Mouse (Mus musculus) heart, postnatal 10 days (tissue): ENCODE data around the gene Ssmem1. TPM values are rescaled to one million over a fixed set of nuclear protein-coding genes. Genes with fewer than 3 reads are reported as not detected.

Experiments
- DNase-seq, 2 experiments: peaks; one replicate each; pipeline ENCODE4 v3.0.0; 2021
- intact Hi-C: fragments of 180-260 bp; cut with DNase I; formaldehyde crosslinking; loops from one replicate; pipeline ENCODE4 v1.15.1; 2025
- total RNA-seq, 2 experiments: library from RNA; stranded (reverse); gene quantifications; 2 replicates each; pipeline ENCODE4 v1.2.3; 2021

The Ssmem1 gene
- total RNA-seq: not detected

DNA sequence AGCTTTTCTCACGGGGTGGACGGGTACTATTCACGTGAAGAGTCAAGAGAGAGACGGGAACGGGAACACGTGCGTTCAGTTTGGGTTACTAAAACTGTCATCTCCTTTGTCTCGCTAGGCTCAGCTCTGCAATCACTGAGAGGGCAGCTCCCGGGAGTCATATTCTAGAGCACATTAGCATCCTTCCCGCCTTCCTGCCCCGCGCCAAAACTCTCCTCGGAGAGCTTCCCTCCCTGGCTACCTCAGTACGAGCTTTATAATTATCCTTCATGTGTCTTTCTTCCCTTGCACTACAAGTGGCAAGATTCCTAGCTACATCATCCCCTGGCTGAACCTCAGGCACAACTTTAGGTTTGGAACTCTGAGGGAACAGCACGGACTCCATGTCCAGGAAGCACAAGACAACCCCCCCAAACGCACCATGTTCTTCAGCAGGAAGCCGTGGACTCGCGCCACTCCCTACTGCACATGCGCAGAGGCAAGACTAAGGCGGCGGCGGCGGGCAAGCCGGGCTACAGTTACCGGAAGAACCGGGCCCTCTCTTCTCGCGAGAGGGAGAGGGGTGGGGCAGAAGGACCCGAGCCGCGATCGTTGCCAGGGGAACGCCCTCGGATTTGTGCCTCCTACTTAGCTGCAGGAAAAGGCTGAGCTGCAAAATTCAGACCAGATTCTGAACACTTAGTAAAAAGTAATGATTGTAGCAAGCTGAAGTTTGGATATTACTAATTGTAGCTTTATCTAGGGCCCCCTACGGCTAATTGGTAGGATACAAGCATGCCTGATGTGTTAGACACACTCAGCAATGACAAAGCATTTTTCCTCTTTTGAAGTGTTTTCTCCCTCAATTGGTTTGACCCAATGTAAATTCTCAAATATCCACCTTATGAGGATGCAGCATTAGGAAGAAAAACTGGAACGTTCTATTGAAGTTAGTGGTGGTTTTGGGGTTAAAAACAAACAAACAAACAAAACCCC is at the start of gene Ssmem1, which contains the start of gene Tmem209:
Gene Ssmem1 (plus strand): TSS at position 585 of the 975 bp plus-strand sequence.
Gene Tmem209 (minus strand): TSS at position 519 of the 975 bp plus-strand sequence.
- intact Hi-C loops: loop anchor here (5.0 kb wide), 1 partner anchor 388 kb away; the partner anchor contains the start of gene Copg2
- DNase-seq: peak; percentile 100

GRCm38 (mm10) chr6:30460750-30461446 is 48.8 kb upstream of the Ssmem1 start:
- peak; percentile 57 to 62 for DNase-seq
- intact Hi-C loops: loop anchor here (5.0 kb wide), 1 partner anchor 211 kb away; no protein-coding TSS in a partner anchor

DNA sequence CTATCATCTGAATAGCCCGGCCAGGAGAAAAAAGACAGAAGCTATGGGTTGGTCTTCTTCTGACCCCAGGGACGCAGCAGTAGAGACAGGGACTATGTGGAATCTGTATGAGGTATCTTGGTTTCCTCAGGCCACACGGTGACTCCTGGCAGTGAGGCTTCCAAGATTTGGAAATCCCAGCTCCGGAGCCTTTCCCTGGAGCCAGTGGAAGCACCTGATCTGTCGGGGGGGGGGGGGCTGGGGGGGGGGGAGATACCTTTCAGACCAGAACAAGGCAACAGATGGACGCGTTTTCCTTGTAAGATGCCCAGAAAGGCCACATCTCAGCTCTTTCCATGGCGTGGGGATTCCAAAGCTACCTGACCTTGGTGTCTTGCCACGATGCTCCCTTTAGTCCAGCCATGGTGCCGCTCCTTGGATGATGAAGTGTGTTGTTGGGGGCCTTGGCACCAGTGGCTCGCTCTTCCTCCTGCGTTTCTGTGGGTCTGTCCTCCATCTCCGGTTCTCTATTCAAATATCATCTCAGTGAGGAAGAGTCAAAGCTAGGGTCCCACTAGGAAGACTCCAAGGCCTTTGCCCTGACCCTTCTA is 47.8 kb upstream of the Ssmem1 start:
- DNase-seq: no peak
- intact Hi-C loops: loop anchor here (5.0 kb wide), 1 partner anchor 210 kb away; no protein-coding TSS in a partner anchor

GRCm38 (mm10) chr6:30462822-30463221 is 46.8 kb upstream of the Ssmem1 start:
- no peak for DNase-seq
- intact Hi-C loops: loop anchor here (5.0 kb wide), 1 partner anchor 209 kb away; no protein-coding TSS in a partner anchor

DNA sequence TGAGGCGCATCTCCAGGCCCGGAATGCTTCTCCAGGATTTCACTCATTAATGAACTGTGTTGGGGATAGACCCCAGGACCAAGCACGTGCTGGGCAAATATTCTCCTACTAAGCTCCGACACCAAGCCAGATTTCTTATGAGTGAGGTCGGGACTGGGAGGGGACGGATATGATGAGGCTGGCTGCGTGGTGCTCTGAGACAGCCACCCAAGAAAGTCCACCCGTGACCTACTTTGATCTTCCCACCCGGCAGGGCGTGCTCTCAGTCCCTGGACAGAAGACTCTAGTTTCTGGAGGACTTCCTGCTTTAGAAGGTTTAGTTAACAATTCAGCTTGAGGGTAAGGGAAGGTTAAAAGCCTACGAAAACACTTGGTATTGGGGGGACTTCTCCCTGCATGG is 44.1 kb upstream of the Ssmem1 start:
- intact Hi-C loops: no loop called here
- peak in 1 of 2 experiments; percentile 29 for DNase-seq

- no peak for DNase-seq
- intact Hi-C loops: loop anchor here (2.0 kb wide), 1 partner anchor 65 kb away; no protein-coding TSS in a partner anchor
These were observed 41.6 kb upstream of the Ssmem1 start for GRCm38 (mm10) chr6:30468058-30468457.

DNA sequence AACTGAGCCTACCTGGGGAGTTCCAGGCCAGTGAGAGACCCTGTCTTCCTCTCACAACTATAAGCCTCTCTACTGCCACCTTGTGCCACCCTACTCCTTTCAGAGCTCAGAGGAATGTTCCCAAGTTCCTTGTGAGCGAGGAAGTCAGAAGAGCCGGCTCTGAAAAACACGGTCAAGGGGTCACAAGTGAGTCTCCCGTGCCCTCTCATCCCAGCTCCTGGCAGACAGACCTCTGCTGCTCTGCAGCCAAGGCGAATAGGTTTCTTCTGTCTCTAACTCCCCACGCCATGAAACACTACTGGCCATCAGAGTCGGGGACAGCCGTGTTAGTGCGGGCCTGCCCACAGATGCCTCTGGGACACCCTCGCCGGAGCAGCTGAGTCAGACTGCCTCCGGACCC is 41.0 kb upstream of the Ssmem1 start:
- peak; percentile 48 to 56 for DNase-seq
- intact Hi-C loops: loop anchor here (2.0 kb wide), 1 partner anchor 66 kb away; no protein-coding TSS in a partner anchor

DNA sequence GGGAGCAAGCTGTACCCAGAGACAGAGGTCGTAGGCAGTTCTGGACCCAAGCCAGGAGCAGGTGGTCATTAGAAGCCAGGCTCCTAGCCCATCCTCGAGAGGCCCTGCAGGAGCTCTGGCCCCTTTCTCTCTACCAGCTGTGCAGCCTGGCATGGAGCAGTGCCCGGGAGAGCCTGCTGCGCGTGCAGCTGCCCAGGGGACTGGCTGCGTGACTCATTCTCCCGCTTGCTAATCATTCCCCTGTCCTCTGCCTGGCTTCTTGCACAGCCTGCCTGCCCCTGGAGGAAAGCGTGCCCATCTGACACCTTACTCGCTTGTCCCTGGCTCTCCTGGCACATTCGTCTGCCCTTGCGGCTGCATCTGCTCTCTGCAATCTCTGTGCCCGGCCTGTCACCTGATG is 40.3 kb upstream of the Ssmem1 start:
- peak in 1 of 2 experiments; percentile 37 for DNase-seq
- intact Hi-C loops: loop anchor here (2.0 kb wide), 1 partner anchor 67 kb away; no protein-coding TSS in a partner anchor

GRCm38 (mm10) chr6:30471706-30472105 is 37.9 kb upstream of the Ssmem1 start:
- intact Hi-C loops: no loop called here
- DNase-seq: no peak

DNA sequence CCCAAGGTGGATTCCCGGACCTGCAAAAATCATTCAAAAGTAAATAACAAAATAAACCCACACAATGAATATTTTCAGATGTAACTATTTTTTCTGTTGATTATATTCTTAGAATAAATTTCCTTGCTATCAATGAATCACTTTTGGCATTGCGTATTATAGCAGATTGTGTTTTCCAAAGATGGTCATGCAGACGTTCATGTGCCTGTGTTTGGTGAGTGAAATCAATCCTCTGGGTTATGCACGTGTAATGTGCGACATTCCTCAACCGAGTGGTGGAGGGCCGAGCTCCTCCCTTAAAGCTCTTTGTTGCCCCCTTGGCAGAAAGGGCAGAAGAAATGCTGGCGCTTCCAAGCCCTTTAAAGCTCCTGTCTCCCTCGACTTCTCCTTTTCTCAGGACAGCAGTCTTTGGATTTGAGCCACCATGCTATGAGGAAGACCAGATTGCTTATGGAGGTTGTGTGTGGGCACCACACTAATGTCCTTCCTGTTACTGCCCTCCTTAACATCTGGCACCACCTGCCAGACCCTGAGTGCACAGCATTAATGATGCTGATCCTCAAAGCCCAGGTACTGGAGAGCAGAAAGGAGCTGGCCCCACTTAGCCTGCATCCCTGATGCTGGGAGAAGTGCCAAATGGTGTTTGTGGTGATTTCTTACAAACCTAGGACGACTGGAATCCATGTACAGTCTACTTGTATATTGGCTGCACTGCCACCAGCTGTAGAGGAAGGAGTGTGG is 33.5 kb upstream of the Ssmem1 start:
- intact Hi-C loops: no loop called here
- no peak for DNase-seq

DNA sequence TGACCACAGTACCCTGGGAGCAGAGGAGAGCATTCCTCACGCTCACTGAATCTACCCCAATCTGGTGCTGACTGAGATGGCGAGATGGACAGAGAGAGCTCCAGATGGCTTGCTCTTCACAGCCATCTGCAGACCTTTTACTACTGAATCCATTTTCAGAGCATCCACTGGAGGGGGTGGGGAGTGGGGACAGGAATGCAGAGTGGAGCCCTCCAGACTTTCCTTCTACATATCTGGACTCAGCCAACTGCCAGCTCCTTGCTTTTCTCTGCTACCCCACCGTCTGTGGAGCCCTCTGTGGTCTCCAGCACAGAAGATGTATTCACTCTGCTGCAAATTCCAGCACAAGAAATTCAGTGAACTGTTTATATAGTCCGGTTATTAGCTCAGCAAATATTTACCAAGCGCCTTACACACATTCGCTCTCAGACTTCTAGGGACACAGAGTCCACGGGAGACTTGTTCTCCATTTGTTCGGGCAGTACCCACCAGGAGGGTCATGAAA is 32.4 kb upstream of the Ssmem1 start:
- intact Hi-C loops: no loop called here
- DNase-seq: no peak

GRCm38 (mm10) chr6:30477784-30478183 is 31.9 kb upstream of the Ssmem1 start:
- DNase-seq: no peak
- intact Hi-C loops: no loop called here

- intact Hi-C loops: no loop called here
- no peak for DNase-seq
These were observed 30.2 kb upstream of the Ssmem1 start for GRCm38 (mm10) chr6:30479418-30479817.

DNA sequence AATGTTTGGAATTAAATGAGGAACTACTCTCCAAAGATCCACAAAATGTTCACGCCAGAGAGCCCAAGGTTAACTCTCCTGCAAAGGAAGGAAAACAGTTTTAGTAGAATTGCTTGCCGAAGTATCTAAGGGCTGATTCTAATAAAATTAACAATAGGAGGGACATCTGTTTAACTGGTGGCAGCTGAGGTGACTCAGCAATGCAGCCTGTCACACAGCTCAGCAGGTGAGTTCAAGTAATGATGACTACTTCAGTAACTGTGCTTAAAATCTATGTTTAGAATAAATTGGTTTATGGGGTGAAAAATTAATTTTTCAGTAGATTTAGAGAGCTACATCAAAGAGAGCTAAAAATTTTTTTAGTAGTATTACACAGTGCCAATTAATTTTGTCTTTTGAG is 26.7 kb upstream of the Ssmem1 start:
- intact Hi-C loops: no loop called here

DNA sequence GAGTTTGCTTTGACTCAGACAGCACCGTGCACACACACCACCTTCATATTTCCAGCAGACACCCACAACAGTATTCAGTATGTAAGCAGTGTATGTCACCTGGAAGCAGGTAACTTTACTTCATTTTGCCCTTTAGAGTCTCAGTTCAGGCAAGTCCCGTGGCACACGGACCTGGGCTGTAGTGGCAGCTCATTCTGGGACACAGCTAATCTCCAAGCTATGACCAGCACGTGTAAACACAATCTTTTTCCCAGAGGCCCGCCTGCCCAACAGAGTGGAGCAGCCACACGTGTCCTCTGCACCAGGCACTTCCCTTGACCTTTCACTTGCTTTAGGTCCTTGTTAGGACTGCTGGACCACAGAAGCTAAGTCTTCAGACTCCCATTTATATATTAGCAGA is 23.1 kb upstream of the Ssmem1 start:
- intact Hi-C loops: no loop called here
- DNase-seq: no peak

More for the DNA sequence above, 26.7 kb upstream of the Ssmem1 start:
- no peak for DNase-seq

GRCm38 (mm10) chr6:30499049-30499448 is 10.6 kb upstream of the Ssmem1 start:
- no peak for DNase-seq
- intact Hi-C loops: no loop called here

- intact Hi-C loops: no loop called here
- DNase-seq: no peak
These were observed 825 bp upstream of the Ssmem1 start for GRCm38 (mm10) chr6:30508824-30509223.

DNA sequence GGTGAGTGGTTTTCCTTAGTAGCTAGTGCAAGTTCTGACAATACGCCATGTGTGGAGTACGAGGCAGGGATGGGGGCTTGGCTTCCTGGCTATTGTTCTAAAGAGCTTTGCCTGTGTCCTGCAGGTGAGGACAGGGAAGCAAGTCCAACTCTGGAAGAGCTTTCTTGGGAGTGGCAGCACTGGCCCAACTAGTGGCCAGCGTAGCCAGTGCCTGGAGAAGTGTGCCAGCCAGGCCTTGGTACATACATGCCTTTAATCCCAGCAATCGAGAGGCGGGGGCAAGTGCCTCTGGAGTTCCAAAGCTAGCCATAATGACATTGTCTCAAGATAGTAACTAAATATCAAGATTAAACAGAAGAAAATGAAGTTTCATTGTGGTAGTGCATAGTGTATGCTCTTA is 642 bp downstream of the Ssmem1 start:
- peak; percentile 15 to 25 for DNase-seq

DNA sequence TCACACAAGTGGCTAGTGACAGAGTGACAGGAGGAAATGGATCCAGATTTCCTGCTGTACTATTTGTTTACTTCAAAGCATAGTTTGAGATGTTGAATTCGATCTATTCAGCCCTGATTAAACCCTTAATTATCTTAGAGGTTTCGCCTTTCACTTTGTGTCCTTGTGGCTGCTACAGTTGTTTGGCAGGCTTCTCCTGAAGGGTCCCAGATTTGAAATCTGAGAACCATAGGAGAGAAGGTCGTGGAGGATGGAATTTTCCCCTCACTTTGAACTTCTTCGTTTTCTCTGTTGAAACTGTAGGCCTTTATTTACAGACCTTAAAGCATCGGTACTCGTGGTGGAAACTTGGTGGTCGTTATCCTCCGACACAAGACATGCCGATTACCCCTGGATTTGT is 4.6 kb downstream of the Ssmem1 start:
- intact Hi-C loops: loop anchor here (5.0 kb wide), 1 partner anchor 383 kb away; the partner anchor contains the start of gene Copg2
- no peak for DNase-seq

More for the DNA sequence above, 642 bp downstream of the Ssmem1 start:
- intact Hi-C loops: loop anchor here (5.0 kb wide), 1 partner anchor 387 kb away; the partner anchor contains the start of gene Copg2

DNA sequence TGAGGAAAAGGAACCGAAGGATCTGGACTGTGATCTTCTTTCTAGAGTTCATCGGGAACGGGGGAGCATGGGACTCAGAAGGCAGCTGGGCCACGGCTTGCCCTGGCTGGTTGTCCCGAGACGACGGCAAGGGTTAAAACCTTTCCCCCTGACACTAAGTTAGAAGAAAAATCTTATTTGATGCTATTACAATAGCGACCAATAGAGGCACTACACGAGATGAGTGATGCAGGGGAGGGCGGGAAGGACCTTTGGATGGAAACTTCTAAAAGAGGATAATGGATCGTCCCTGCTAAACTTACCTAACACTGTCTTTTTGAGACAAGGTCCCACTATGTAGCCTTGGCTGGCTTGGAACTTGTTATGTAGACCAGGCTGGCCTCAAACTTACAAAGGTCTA is 10.8 kb downstream of the Ssmem1 start:
- no peak for DNase-seq
- intact Hi-C loops: no loop called here
